Comparison of ENCODE assay signal across 9 mouse cellular contexts in genomic region chr6:95207063-95207462, GRCm38 (mm10).
DNase-seq lines count a peak whose midpoint lies in the region; ATAC-seq and TF ChIP-seq lines count a peak whose summit lies in the region.
"Had no signal": no experiment of that assay in that cellular context is flagged by ENCODE, and none has a peak within 500 bp of the region (broad histone marks: within the 10 kb centered on the region; RNA-seq: fewer than 3 reads in every experiment).

No protein-coding gene starts in this region.

- H3K27ac ChIP-seq in spleen, adult 2 months (ENCODE audit: insufficient read depth, low read length) = no peak overlapping the region
- H3K27ac ChIP-seq in layer of hippocampus, adult 2 months = no peak overlapping the region
- no peak overlapping the region for H3K27ac ChIP-seq in neural tube, embryonic 11.5 days (ENCODE audit: low read depth, low read length)
- H3K27ac ChIP-seq: neural tube, embryonic 12.5 days had no signal

- DNase-seq in gastrocnemius, postnatal 10 days = peak; percentile 35
- DNase-seq in gastrocnemius, adult 18-20 months (ENCODE audit: low spot score) = no peak
- DNase-seq in spleen, adult 2 months (ENCODE audit: low read depth in 1 of 2, low spot score in 2 of 2) = no peak
- no peak for DNase-seq in spleen, postnatal 4 days (ENCODE audit: low spot score in 2 of 2)
- DNase-seq in brain, embryonic 14.5 days (ENCODE audit: low read depth) = peak; percentile 49
- DNase-seq in layer of hippocampus, adult 2 months (ENCODE audit: low spot score in 2 of 2) = peak; percentile 29 to 63
- peak; percentile 35 for DNase-seq in neural tube, embryonic 11.5 days (ENCODE audit: low spot score)

- H3K4me1 ChIP-seq in spleen, adult 2 months (ENCODE audit: control insufficient read depth, insufficient read depth, insufficient read length) = no peaks in the 10 kb centered on the region
- 0 out of 2 replicates have a peak, but pooled peaks cover 5% of the 10 kb centered on the region for H3K4me1 ChIP-seq in neural tube, embryonic 11.5 days (ENCODE audit: control insufficient read depth, insufficient read depth, low read length)

- ATAC-seq in neural tube, embryonic 11.5 days (ENCODE audit: insufficient read depth, low FRiP score, low TSS enrichment) = no peak
- no peak for ATAC-seq in megakaryocyte progenitor cell, adult 5-6 weeks (replicated peaks; ENCODE audit: poor library complexity)

- H3K27me3 ChIP-seq in spleen, adult 2 months (ENCODE audit: control insufficient read depth, insufficient read depth, low read length) = no peaks in the 10 kb centered on the region
- no peaks in the 10 kb centered on the region for H3K27me3 ChIP-seq in neural tube, embryonic 11.5 days (ENCODE audit: control insufficient read depth, insufficient read depth, low read length)
- H3K27me3 ChIP-seq: neural tube, embryonic 12.5 days had no signal

- no peak overlapping the region for H3K9ac ChIP-seq in neural tube, embryonic 11.5 days (ENCODE audit: low read length)
- H3K9ac ChIP-seq: neural tube, embryonic 12.5 days had no signal

- no peaks in the 10 kb centered on the region for H3K36me3 ChIP-seq in spleen, adult 2 months (ENCODE audit: control insufficient read depth, insufficient read depth, low read length)
- no peaks in the 10 kb centered on the region for H3K36me3 ChIP-seq in neural tube, embryonic 11.5 days (ENCODE audit: control insufficient read depth, insufficient read depth, low read length)
- H3K36me3 ChIP-seq: neural tube, embryonic 12.5 days had no signal

- WGBS in spleen, adult 2 months = 35% methylated on average over 2 of the region's 2 CpGs
- WGBS in neural tube, embryonic 11.5 days = 41% methylated on average over 2 of the region's 2 CpGs

- peak; percentile 8; the same call in 1 of the 2 replicates for TF ChIP-seq CTCF in spleen, adult 2 months (IDR thresholded peaks at IDR 0.05; ENCODE audit: extremely low read depth, insufficient read depth, insufficient read length, insufficient replicate concordance)
- peak; percentile 60; the same call in 1 of the 2 replicates for TF ChIP-seq CTCF in brain, embryonic 14.5 days (IDR thresholded peaks at IDR 0.05; ENCODE audit: borderline replicate concordance, extremely low read depth, insufficient read depth, insufficient read length)
- peak; percentile 82 for TF ChIP-seq CTCF in layer of hippocampus, adult 2 months (conservative IDR thresholded peaks at IDR 0.05)

- TF ChIP-seq POLR2A in spleen, adult 2 months (IDR thresholded peaks at IDR 0.05; ENCODE audit: low read depth, low read length) = no peak
- no peak for TF ChIP-seq POLR2A in brain, embryonic 14.5 days (IDR thresholded peaks at IDR 0.05; ENCODE audit: borderline replicate concordance, extremely low read depth, insufficient read depth, insufficient read length, poor library complexity, severe bottlenecking)

- no peak overlapping the region for H3K4me2 ChIP-seq in neural tube, embryonic 11.5 days (ENCODE audit: low read depth)
- H3K4me2 ChIP-seq: neural tube, embryonic 12.5 days had no signal

- H3K9me3 ChIP-seq in neural tube, embryonic 11.5 days (ENCODE audit: control insufficient read depth, low read length) = no peaks in the 10 kb centered on the region
- H3K9me3 ChIP-seq: neural tube, embryonic 12.5 days had no signal

- H3K4me3 ChIP-seq in spleen, adult 2 months (ENCODE audit: extremely low read depth, insufficient read depth, insufficient read length) = no peak overlapping the region
- no peak overlapping the region for H3K4me3 ChIP-seq in layer of hippocampus, adult 2 months
- H3K4me3 ChIP-seq in neural tube, embryonic 11.5 days (ENCODE audit: low read depth, low read length) = no peak overlapping the region
- H3K4me3 ChIP-seq: neural tube, embryonic 12.5 days had no signal

Comparison
In these comparisons a context has a peak if more than half of its experiments do, and no peak if none do; other contexts are left out.
1. DNase-seq: peak in gastrocnemius, postnatal 10 days (single experiment), brain, embryonic 14.5 days (single experiment), layer of hippocampus, adult 2 months (2 of 2) and neural tube, embryonic 11.5 days (single experiment); none in gastrocnemius, adult 18-20 months (single experiment), spleen, adult 2 months (0 of 2) and spleen, postnatal 4 days (0 of 2).
2. CTCF ChIP-seq: peak in every context shown above with its lines; median percentile 82 in layer of hippocampus, adult 2 months; 60 in brain, embryonic 14.5 days; 8 in spleen, adult 2 months.